Mouse (Mus musculus) lung, postnatal 0 days (tissue): ENCODE measurements at regions not wholly inside any gene's neighbourhood (a gene's known extent, or its start where the extent isn't known, plus 50 kb on each side); places are given as distances from the start of the nearest gene placed in this dataset.

Experiments used
- ATAC-seq: fragments of 200-750 bp; cut with Nextera tagmentation; 2 replicates; pipeline ENCODE4 v1.8.0; 2017; ENCODE audit warnings: moderate library complexity
- DNase-seq: peaks from one replicate; pipeline ENCODE4 v3.0.0-alpha.2; 2016; ENCODE audit warnings: low spot score
- H3K27ac ChIP-seq: fragments of 300-500 bp; sonication (generic); 2 replicates; pipeline ENCODE4 v1.5.1; 2014; ENCODE audit warnings: antibody characterized with exemption, mild to moderate bottlenecking, low read length, mixed read lengths
- H3K27me3 ChIP-seq: fragments of 300-500 bp; sonication (generic); replicated peaks from 2 replicates; pipeline ENCODE4 v1.6.1; 2014; ENCODE audit warnings: low read length, mixed read lengths; ENCODE audit not compliant: insufficient read depth
- H3K36me3 ChIP-seq: fragments of 300-500 bp; sonication (generic); 2 replicates; pipeline ENCODE4 v1.6.1; 2014; ENCODE audit warnings: low read length, mixed read lengths; ENCODE audit not compliant: insufficient read depth
- H3K4me1 ChIP-seq: fragments of 300-500 bp; sonication (generic); 2 replicates; pipeline ENCODE4 v1.6.1; 2014; ENCODE audit warnings: antibody characterized with exemption, low read depth, low read length, mixed read lengths; ENCODE audit not compliant: insufficient read depth
- H3K4me2 ChIP-seq: fragments of 300-500 bp; sonication (generic); replicated peaks from 2 replicates; pipeline ENCODE4 v1.6.1; 2014; ENCODE audit warnings: low read depth, mild to moderate bottlenecking, low read length, moderate library complexity, mixed read lengths
- H3K4me3 ChIP-seq: fragments of 300-500 bp; sonication (generic); 2 replicates; pipeline ENCODE4 v1.5.1; 2014; ENCODE audit warnings: low read depth, low read length
- H3K9ac ChIP-seq: fragments of 300-500 bp; sonication (generic); replicated peaks from 2 replicates; pipeline ENCODE4 v1.6.1; 2014; ENCODE audit warnings: low read depth, mild to moderate bottlenecking
- H3K9me3 ChIP-seq: fragments of 300-500 bp; sonication (generic); 2 replicates; pipeline ENCODE4 v1.6.1; 2016; ENCODE audit warnings: low read length, mixed read lengths
- CTCF ChIP-seq: IDR thresholded peaks from 2 replicates; pipeline ENCODE4 v1.5.1; 2016; ENCODE audit warnings: antibody characterized with exemption, mild to moderate bottlenecking
- EP300 ChIP-seq: IDR thresholded peaks from 2 replicates; pipeline ENCODE4 v1.6.1; 2016; ENCODE audit warnings: antibody characterized with exemption, mild to moderate bottlenecking, control low read depth
- WGBS: fragments of 180-500 bp; shearing (Covaris S2); extraction: QIAGEN DNeasy Blood & Tissue Kit; methylation state at CpG from one replicate; pipeline ENCODE4 v1.1.7; 2014; 5-methylcytosine and 5-hydroxymethylcytosine counted together

GRCm38 (mm10) chr16:47354279-47354678, 856.0 kb upstream of the Nectin3 start:
- no peaks in the 10 kb centered on the region for H3K27me3 ChIP-seq
- DNase-seq = no peak
- WGBS = 79% methylated on average over 1 of the region's 1 CpGs

DNA sequence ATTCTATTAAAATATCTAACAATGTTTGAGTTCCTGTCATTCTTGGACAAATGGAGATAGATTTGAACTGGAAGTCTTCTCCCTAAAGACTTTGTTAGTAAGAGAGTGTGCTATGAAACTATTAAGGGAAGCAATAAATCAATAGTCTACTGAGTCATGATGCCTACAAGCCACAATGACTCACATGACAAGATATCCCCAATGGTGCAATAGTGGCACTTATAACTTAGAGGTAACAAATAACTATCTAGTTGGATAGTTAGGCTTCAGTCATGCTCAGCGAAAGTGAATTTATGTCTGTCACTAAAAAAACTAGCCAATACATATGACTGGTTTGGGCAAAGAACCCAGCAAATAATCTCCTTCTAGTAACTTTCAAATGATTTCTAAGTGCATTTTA, 889.1 kb upstream of the Dppa4 start:
- Histone ChIP-seq H3K4me3 (no peak overlapping the region), H3K9ac (no peak overlapping the region), H3K4me2 (no peak overlapping the region), H3K27me3 (no peaks in the 10 kb centered on the region), H3K4me1 (no peaks in the 10 kb centered on the region), H3K9me3 (no peaks in the 10 kb centered on the region), H3K27ac (no peak overlapping the region), H3K36me3 (no peaks in the 10 kb centered on the region)
- DNase-seq (no peak), ATAC-seq (no peak)
- TF ChIP-seq EP300 (no peak), CTCF (no peak)
- 80% methylated on average over 1 of the region's 1 CpGs for WGBS

More at GRCm38 (mm10) chr16:47354279-47354678, 856.0 kb upstream of the Nectin3 start:
- no peaks in the 10 kb centered on the region for H3K36me3 ChIP-seq
- no peak overlapping the region for H3K4me2 ChIP-seq
- ATAC-seq = no peak
- H3K9ac ChIP-seq = no peak overlapping the region
- H3K9me3 ChIP-seq = no peaks in the 10 kb centered on the region
- H3K4me1 ChIP-seq = no peaks in the 10 kb centered on the region
- no peak overlapping the region for H3K4me3 ChIP-seq
- TF ChIP-seq CTCF = no peak
- H3K27ac ChIP-seq = no peak overlapping the region

DNA sequence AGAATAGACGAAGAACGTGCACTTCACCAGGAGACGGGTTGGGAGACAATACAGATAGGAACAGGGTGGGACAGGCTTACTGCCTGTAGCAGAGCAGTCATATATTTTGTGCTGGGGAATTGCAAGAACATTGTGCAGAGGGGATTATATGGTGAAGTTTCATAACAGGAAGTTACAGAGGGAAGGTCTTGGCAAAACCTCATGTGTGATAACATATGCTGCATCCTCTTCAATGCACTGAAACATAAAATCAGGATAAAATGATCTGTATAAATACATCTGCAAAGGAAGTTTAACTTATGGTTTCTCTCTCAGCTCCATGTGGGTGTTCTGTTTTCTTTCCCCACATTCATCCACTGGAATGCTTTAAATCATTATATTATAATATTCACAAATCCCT, 876.5 kb upstream of the Dppa4 start:
- Histone ChIP-seq H3K9me3 (no peaks in the 10 kb centered on the region), H3K4me1 (no peaks in the 10 kb centered on the region), H3K27me3 (no peaks in the 10 kb centered on the region), H3K4me2 (no peak overlapping the region), H3K9ac (no peak overlapping the region), H3K36me3 (no peaks in the 10 kb centered on the region), H3K4me3 (no peak overlapping the region), H3K27ac (no peak overlapping the region)
- no peak for DNase-seq
- TF ChIP-seq EP300 = no peak
- TF ChIP-seq CTCF = no peak
- WGBS = 72% methylated on average over 3 of the region's 3 CpGs
- no peak for ATAC-seq

- 22% methylated on average over 3 of the region's 3 CpGs for WGBS
- TF ChIP-seq EP300 = no peak
- H3K9me3 ChIP-seq = no peaks in the 10 kb centered on the region
- no peaks in the 10 kb centered on the region for H3K36me3 ChIP-seq
- no peaks in the 10 kb centered on the region for H3K27me3 ChIP-seq
- no peak overlapping the region for H3K9ac ChIP-seq
- no peak overlapping the region for H3K4me3 ChIP-seq
- no peaks in the 10 kb centered on the region for H3K4me1 ChIP-seq
- ATAC-seq (peak; percentile 32; the same call in 1 of the 2 replicates), DNase-seq (peak; percentile 30)
- H3K4me2 ChIP-seq = no peak overlapping the region
- no peak overlapping the region for H3K27ac ChIP-seq
Measured at GRCm38 (mm10) chr16:47418680-47419252, 864.8 kb upstream of the Dppa4 start.

- Histone ChIP-seq H3K4me3 (no peak overlapping the region), H3K9ac (no peak overlapping the region), H3K4me2 (no peak overlapping the region), H3K9me3 (no peaks in the 10 kb centered on the region), H3K27ac (no peak overlapping the region), H3K4me1 (no peaks in the 10 kb centered on the region), H3K36me3 (no peaks in the 10 kb centered on the region), H3K27me3 (no peaks in the 10 kb centered on the region)
- TF ChIP-seq CTCF (no peak), EP300 (no peak)
- WGBS = 95% methylated on average over 2 of the region's 2 CpGs
- ATAC-seq (no peak), DNase-seq (no peak)
Measured at GRCm38 (mm10) chr16:47445083-47445482, 838.5 kb upstream of the Dppa4 start.

GRCm38 (mm10) chr16:47475441-47476081, 808.0 kb upstream of the Dppa4 start:
- TF ChIP-seq EP300 (no peak), CTCF (no peak)
- Histone ChIP-seq H3K4me2 (no peak overlapping the region), H3K9ac (no peak overlapping the region), H3K4me3 (no peak overlapping the region), H3K27ac (no peak overlapping the region), H3K36me3 (no peaks in the 10 kb centered on the region), H3K4me1 (no peaks in the 10 kb centered on the region), H3K27me3 (no peaks in the 10 kb centered on the region), H3K9me3 (no peaks in the 10 kb centered on the region)
- ATAC-seq = no peak
- WGBS = 76% methylated on average over 9 of the region's 9 CpGs
- DNase-seq = no peak

DNA sequence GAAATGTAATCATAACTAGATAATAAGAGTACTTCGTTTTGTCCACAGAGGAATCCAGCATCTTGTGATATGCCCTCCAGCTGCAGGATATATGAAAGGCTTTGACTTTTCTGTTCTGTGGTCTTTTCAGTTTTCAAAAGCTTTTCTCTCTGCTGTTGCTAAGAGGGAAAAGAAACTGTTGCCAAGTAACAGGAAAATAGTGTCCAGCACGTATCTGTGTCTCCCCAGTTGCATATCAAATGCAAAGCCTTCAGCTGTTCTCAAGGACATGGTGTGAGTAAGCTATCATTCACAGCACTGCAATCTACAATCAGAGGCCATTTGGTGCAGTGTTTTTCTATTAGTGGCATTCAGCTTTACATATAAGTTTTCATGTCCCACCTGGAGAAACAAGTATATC, 801.5 kb upstream of the Dppa4 start:
- no peaks in the 10 kb centered on the region for H3K9me3 ChIP-seq
- H3K27me3 ChIP-seq = no peaks in the 10 kb centered on the region
- no peak overlapping the region for H3K4me3 ChIP-seq
- H3K27ac ChIP-seq = no peak overlapping the region
- WGBS = 35% methylated on average over 2 of the region's 2 CpGs
- DNase-seq = no peak
- no peak for ATAC-seq
- no peaks in the 10 kb centered on the region for H3K36me3 ChIP-seq
- H3K4me2 ChIP-seq = no peak overlapping the region
- H3K4me1 ChIP-seq = no peaks in the 10 kb centered on the region
- TF ChIP-seq CTCF (no peak), EP300 (no peak)
- no peak overlapping the region for H3K9ac ChIP-seq
